Mouse (Mus musculus) hindbrain, embryonic 13.5 days (tissue): Measurements from ENCODE around the gene Gas2l3. TPM values are rescaled to one million over a fixed set of nuclear protein-coding genes. Genes with fewer than 3 reads are reported as not detected.

Experiments
- ATAC-seq: fragments of 200-750 bp; cut with Nextera tagmentation; 2 replicates; pipeline ENCODE4 v1.8.0; 2017; ENCODE audit warnings: moderate TSS enrichment; ENCODE audit not compliant: low FRiP score
- H3K27ac ChIP-seq: fragments of 300-500 bp; sonication (generic); 2 replicates; pipeline ENCODE4 v1.5.1; 2015; ENCODE audit warnings: inconsistent platforms, mild to moderate bottlenecking, moderate library complexity
- H3K27me3 ChIP-seq: fragments of 300-500 bp; sonication (generic); 2 replicates; pipeline ENCODE4 v1.6.1; 2015; ENCODE audit warnings: mild to moderate bottlenecking, inconsistent platforms
- H3K36me3 ChIP-seq: fragments of 300-500 bp; sonication (generic); 2 replicates; pipeline ENCODE4 v1.6.1; 2015; ENCODE audit warnings: mild to moderate bottlenecking, inconsistent platforms
- H3K4me1 ChIP-seq: fragments of 300-500 bp; sonication (generic); replicated peaks from 2 replicates; pipeline ENCODE4 v1.6.1; 2015; ENCODE audit warnings: inconsistent platforms
- H3K4me2 ChIP-seq: fragments of 300-500 bp; sonication (generic); 2 replicates; pipeline ENCODE4 v1.6.1; 2015; ENCODE audit warnings: inconsistent platforms, mild to moderate bottlenecking, moderate library complexity
- H3K4me3 ChIP-seq: fragments of 300-500 bp; sonication (generic); 2 replicates; pipeline ENCODE4 v1.5.1; 2015; ENCODE audit warnings: mild to moderate bottlenecking, inconsistent platforms
- H3K9ac ChIP-seq: fragments of 300-500 bp; sonication (generic); 2 replicates; pipeline ENCODE4 v1.6.1; 2015; ENCODE audit warnings: mild to moderate bottlenecking, inconsistent platforms
- H3K9me3 ChIP-seq: fragments of 300-500 bp; sonication (generic); 2 replicates; pipeline ENCODE4 v1.6.1; 2016; ENCODE audit warnings: inconsistent platforms
- WGBS: fragments of 180-500 bp; shearing (Covaris S2); methylation state at CpG from one replicate; pipeline ENCODE4 v1.1.7; 2015; 5-methylcytosine and 5-hydroxymethylcytosine counted together
- polyA plus RNA-seq: library from polyadenylated mRNA; unstranded; fragments of >200 nt; fragmentation: Nextera tagmentation; extraction: Ambion mirVana; gene quantifications from 2 replicates; pipeline ENCODE4 v1.2.1, GENCODE M21; 2015

Gene Gas2l3
- polyA plus RNA-seq, 1 experiment from 2014 or later = 7.8 TPM

DNA sequence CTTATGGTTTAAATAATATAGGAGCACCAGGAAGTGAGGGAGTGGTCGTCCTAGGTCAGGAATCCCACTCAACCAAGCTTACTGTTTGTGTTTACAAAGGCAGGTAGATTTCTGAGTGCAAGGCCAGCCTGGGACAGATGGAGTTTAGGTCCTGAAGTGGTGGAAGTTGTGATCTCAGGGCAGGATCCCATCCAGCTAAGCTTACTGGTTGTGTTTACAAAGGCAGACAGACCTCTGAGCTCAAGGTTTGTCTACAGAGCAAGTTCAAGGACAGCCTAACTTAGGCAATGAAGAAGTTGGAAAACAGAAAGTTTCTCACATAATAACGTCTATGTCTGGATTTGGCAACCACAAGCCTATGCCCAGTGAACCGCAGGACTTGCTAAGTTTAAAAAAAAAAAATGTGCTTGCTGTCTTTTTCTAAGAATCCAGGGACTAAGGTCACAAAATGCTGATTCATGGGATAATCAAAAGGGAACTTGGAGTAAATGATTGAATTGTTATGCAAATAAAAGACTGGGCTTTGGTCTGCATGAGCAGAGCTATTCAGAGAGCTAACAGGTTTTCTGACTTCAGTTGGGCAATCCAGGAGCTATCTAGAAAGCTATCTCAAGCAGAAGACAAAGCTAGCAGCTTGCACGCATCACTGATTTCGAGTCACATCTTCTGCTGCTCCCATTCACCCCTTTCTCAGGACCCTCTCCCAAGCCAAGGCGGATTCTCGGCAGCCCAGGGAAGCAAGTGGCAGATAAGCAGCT lies 27.0 kb upstream of the Gas2l3 start:
- Histone ChIP-seq H3K9me3 (peaks cover 9% of the 10 kb centered on the region; the same call in 1 of the 2 replicates), H3K4me2 (no peak overlapping the region), H3K9ac (no peak overlapping the region), H3K4me3 (no peak overlapping the region), H3K27me3 (0 out of 2 replicates have a peak, but pooled peaks cover 2% of the 10 kb centered on the region), H3K36me3 (no peaks in the 10 kb centered on the region), H3K27ac (no peak overlapping the region), H3K4me1 (no peaks in the 10 kb centered on the region)
- WGBS = 43% methylated on average over 7 of the region's 7 CpGs
- no peak for ATAC-seq

DNA sequence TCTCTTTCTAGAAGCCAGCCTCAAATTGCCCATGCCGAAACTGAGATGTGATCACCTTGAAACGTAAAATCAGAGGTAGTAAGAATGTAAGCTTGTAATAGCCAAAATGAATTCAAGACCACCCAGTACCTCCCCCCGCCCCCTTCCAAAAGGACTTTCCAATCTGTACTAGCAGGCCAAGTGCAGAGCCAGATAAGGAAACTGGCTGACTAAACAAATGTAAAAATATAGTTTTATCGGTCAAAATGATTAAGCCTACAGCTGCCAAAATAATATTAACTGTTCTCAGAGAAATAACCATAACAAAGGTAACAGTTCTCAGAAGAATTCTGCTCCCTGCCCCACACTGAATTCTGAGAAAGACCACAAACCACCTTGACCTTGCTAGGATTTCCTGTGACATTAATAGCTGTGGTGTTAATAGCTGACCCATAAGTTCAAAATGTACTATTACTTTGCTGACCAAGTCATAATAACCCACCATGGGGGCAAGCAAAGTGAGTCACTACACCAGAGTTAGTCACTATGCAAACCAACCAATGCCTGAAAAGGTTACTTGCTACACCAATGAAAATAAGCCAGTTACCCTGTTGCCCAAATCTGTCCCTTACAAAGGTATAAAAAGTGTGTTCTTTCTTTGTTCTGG lies 21.1 kb upstream of the Gas2l3 start:
- no peaks in the 10 kb centered on the region for H3K4me1 ChIP-seq
- no peaks in the 10 kb centered on the region for H3K36me3 ChIP-seq
- no peak overlapping the region for H3K27ac ChIP-seq
- no peak overlapping the region for H3K4me2 ChIP-seq
- WGBS = 91% methylated on average over 4 of the region's 4 CpGs
- H3K27me3 ChIP-seq = peaks cover 10% of the 10 kb centered on the region; the same call in 1 of the 2 replicates
- ATAC-seq = no peak
- no peak overlapping the region for H3K4me3 ChIP-seq
- H3K9ac ChIP-seq = no peak overlapping the region
- 0 out of 2 replicates have a peak, but pooled peaks cover 3% of the 10 kb centered on the region for H3K9me3 ChIP-seq

DNA sequence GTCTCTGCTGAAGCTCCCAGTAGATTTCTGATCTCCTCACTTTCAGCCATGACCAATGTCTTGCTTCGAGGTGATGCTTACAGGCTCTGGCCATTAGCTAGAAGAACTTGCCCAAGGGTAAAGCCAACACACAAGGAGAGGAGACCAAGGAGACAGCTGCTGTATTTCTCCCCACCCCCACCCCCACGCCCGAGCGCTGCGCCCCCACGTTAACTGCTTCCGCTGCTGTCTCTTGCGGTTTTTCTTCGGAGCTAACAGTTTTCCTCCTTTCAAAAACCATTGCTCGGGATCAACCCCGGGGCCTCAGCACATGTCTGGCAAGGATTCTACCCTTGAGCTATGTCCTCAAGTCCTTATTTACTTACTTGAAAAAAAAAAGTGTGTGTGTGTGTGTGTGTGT lies 19.1 kb upstream of the Gas2l3 start:
- Histone ChIP-seq H3K27ac (no peak overlapping the region), H3K36me3 (no peaks in the 10 kb centered on the region), H3K4me2 (no peak overlapping the region), H3K9ac (no peak overlapping the region), H3K4me1 (no peaks in the 10 kb centered on the region), H3K27me3 (peaks cover 9% of the 10 kb centered on the region; the same call in 1 of the 2 replicates), H3K9me3 (no peaks in the 10 kb centered on the region), H3K4me3 (no peak overlapping the region)
- 81% methylated on average over 11 of the region's 11 CpGs for WGBS
- peak; percentile 28; the same call in 1 of the 2 replicates for ATAC-seq

DNA sequence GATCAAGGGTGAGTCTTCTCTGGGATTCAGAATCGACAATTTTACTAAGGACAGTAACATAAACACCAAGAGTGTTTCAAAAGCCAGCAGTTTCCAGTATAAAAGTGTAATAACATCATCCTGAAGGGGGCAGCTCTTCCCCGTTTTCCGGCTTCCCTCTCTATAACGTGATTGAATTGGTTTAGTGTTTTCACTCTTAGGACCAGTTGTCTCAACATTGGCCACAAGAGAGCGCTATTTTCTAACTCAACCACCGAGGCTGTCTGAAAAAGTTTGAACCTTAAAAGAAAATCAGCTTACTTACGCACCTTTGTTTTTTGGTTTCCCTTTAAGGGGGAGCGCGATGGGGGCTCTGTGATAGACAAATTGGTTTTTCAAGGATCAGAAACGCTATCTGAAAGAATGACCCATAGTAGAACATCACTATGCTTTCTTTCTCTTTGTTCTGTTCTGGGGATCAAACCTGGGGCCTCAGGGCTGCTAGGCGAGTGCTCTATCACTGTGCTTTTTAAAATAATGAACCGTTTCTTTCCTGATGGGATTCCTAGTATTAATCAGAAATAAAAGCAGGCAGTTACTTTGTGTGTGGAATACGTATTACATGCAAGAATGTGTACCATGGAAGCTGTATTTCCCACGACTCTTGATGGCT lies 18.2 kb upstream of the Gas2l3 start:
- H3K36me3 ChIP-seq = no peaks in the 10 kb centered on the region
- H3K4me1 ChIP-seq = no peaks in the 10 kb centered on the region
- H3K4me2 ChIP-seq = no peak overlapping the region
- H3K9me3 ChIP-seq = no peaks in the 10 kb centered on the region
- H3K27me3 ChIP-seq = peaks cover 12% of the 10 kb centered on the region; the same call in 1 of the 2 replicates
- ATAC-seq = peak; percentile 81
- H3K27ac ChIP-seq = no peak overlapping the region
- 20% methylated on average over 14 of the region's 14 CpGs for WGBS
- H3K4me3 ChIP-seq = no peak overlapping the region
- H3K9ac ChIP-seq = no peak overlapping the region

- no peaks in the 10 kb centered on the region for H3K9me3 ChIP-seq
- ATAC-seq = no peak
- no peak overlapping the region for H3K4me2 ChIP-seq
- no peaks in the 10 kb centered on the region for H3K36me3 ChIP-seq
- no peaks in the 10 kb centered on the region for H3K4me1 ChIP-seq
- no peak overlapping the region for H3K27ac ChIP-seq
- no peak overlapping the region for H3K4me3 ChIP-seq
- no peak overlapping the region for H3K9ac ChIP-seq
- 66% methylated on average over 11 of the region's 11 CpGs for WGBS
- H3K27me3 ChIP-seq = peaks cover 12% of the 10 kb centered on the region; the same call in 1 of the 2 replicates
Measured at GRCm38 (mm10) chr10:89460972-89461371, 17.2 kb upstream of the Gas2l3 start.

DNA sequence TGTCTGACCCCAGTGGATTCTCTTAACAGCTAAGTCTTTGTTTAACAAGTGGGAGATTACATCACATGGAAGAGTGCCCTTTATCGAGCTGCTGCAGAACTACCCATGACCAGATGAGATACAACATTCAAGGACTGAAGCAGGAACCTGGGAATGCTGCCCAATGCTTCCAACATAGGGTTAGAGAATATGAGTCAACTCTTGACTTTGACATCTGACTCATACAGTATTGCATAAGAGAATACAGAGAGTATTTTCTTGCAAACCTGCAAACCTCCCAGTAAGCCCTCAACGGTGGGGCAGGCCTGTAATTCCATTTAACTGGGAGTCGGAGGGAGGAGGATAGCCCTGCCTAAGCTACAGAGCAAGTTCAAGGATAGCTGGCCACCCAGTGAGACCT lies 15.0 kb upstream of the Gas2l3 start:
- ATAC-seq = no peak
- WGBS = 85% methylated on average over 3 of the region's 3 CpGs
- no peaks in the 10 kb centered on the region for H3K9me3 ChIP-seq
- H3K36me3 ChIP-seq = no peaks in the 10 kb centered on the region
- no peak overlapping the region for H3K4me3 ChIP-seq
- H3K4me1 ChIP-seq = no peaks in the 10 kb centered on the region
- no peak overlapping the region for H3K9ac ChIP-seq
- peaks cover 10% of the 10 kb centered on the region; the same call in 1 of the 2 replicates for H3K27me3 ChIP-seq
- H3K27ac ChIP-seq = no peak overlapping the region
- no peak overlapping the region for H3K4me2 ChIP-seq

GRCm38 (mm10) chr10:89453794-89454193 lies 10.0 kb upstream of the Gas2l3 start:
- Histone ChIP-seq H3K9me3 (no peaks in the 10 kb centered on the region), H3K27ac (no peak overlapping the region), H3K4me2 (no peak overlapping the region), H3K4me3 (no peak overlapping the region), H3K9ac (no peak overlapping the region), H3K27me3 (0 out of 2 replicates have a peak, but pooled peaks cover 12% of the 10 kb centered on the region), H3K36me3 (no peaks in the 10 kb centered on the region), H3K4me1 (no peaks in the 10 kb centered on the region)
- no peak for ATAC-seq
- WGBS = 89% methylated on average over 3 of the region's 3 CpGs

DNA sequence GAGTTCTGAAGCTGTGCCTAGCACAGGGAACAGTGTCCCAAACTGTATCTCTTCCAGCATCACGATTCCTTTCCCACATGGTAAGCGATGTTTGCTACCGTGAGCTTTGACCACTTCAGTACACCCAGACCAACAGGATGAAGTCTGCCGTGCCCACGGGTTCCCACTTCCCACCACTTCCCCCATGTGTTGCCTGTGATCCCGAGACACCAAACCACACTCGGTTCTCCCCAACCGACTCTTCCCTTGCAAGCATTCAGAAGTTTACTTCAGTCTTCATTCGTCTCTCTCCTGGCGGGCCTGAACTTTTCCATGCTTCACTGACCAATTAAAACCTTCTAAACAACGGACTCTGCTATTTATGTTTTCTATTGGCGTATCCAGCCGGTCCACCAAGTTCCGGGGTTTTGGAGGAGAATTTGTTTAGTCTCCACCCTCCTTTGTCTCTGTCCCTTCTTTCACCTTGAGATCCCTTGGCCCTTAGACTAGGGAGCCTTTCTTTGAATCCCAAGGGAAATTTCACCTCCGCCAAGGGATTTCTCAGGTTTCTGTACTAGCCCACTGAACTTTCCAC lies 9.4 kb upstream of the Gas2l3 start:
- 77% methylated on average over 15 of the region's 15 CpGs for WGBS
- Histone ChIP-seq H3K9ac (no peak overlapping the region), H3K9me3 (no peaks in the 10 kb centered on the region), H3K27me3 (0 out of 2 replicates have a peak, but pooled peaks cover 12% of the 10 kb centered on the region), H3K4me1 (no peaks in the 10 kb centered on the region), H3K4me3 (no peak overlapping the region), H3K27ac (no peak overlapping the region), H3K36me3 (no peaks in the 10 kb centered on the region), H3K4me2 (no peak overlapping the region)
- no peak for ATAC-seq

DNA sequence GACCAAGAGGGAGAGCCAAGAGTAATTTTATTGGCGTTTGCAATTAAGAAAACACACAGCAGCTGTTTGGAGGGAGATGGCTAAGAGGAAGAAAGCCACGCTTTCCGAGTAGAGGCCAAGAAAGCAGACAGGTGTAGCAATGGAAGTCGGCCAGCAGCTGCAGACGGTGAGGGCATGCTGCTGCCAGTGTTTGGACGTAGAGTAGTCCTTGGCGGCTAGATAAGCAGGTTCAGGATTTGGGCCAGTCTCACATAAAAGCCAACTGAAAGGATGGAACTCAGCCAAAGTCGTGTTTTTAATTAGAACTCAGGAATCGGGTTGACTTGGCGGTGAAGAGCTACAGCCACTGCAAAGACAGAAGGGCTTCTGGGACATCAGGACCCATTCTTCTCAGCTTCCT lies 6.6 kb upstream of the Gas2l3 start:
- Histone ChIP-seq H3K36me3 (no peaks in the 10 kb centered on the region), H3K9me3 (no peaks in the 10 kb centered on the region), H3K9ac (no peak overlapping the region), H3K4me2 (no peak overlapping the region), H3K4me3 (no peak overlapping the region), H3K27ac (no peak overlapping the region), H3K27me3 (peaks cover 16% of the 10 kb centered on the region), H3K4me1 (no peaks in the 10 kb centered on the region)
- WGBS = 78% methylated on average over 10 of the region's 10 CpGs
- ATAC-seq = no peak

GRCm38 (mm10) chr10:89444381-89444780 lies 614 bp upstream of the Gas2l3 start:
- H3K9me3 ChIP-seq = no peaks in the 10 kb centered on the region
- H3K27ac ChIP-seq = no peak overlapping the region
- 46% methylated on average over 3 of the region's 3 CpGs for WGBS
- H3K36me3 ChIP-seq = no peaks in the 10 kb centered on the region
- H3K9ac ChIP-seq = peak overlapping the region; percentile 73; the same call in 1 of the 2 replicates
- peaks cover 55% of the 10 kb centered on the region for H3K27me3 ChIP-seq
- H3K4me3 ChIP-seq = peak overlapping the region; percentile 65
- H3K4me2 ChIP-seq = peak overlapping the region; percentile 93
- peaks cover 15% of the 10 kb centered on the region for H3K4me1 ChIP-seq
- no peak for ATAC-seq

GRCm38 (mm10) chr10:89443115-89443622 lies 598 bp downstream of the Gas2l3 start:
- ATAC-seq = peak; percentile 21; the same call in 1 of the 2 replicates
- Histone ChIP-seq H3K27me3 (peaks cover 62% of the 10 kb centered on the region), H3K4me1 (peaks cover 15% of the 10 kb centered on the region), H3K27ac (peak overlapping the region; percentile 75; the same call in 1 of the 2 replicates), H3K9ac (peak overlapping the region; percentile 73), H3K4me2 (peak overlapping the region; percentile 93), H3K9me3 (no peaks in the 10 kb centered on the region), H3K36me3 (no peaks in the 10 kb centered on the region), H3K4me3 (peak overlapping the region; percentile 65)
- under 1% methylated on average over 17 of the region's 17 CpGs for WGBS

DNA sequence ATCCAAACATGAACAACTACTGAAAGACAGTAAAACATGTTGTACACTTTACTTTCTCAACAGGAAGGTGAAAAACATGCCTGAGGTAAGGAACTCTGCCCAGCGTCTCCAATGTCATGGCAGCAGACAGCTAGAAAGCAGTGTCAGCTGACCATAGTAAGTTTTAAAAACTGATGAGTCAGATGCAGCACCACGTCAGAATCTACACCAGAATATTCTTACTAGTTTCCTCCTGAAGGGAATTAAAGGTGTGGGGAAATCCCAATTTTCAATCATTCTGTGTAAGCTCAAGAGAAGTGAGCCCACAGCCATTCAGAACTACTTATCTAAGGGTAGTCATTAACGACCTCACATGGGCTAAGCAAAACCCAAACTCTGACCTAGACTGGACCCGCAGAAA lies 1.1 kb downstream of the Gas2l3 start:
- H3K9ac ChIP-seq = peak overlapping the region; percentile 73
- WGBS = 34% methylated on average over 4 of the region's 4 CpGs
- no peak overlapping the region for H3K27ac ChIP-seq
- H3K4me2 ChIP-seq = peak overlapping the region; percentile 93
- H3K4me3 ChIP-seq = peak overlapping the region; percentile 65
- no peaks in the 10 kb centered on the region for H3K9me3 ChIP-seq
- H3K27me3 ChIP-seq = peaks cover 67% of the 10 kb centered on the region
- ATAC-seq = no peak
- H3K36me3 ChIP-seq = no peaks in the 10 kb centered on the region
- H3K4me1 ChIP-seq = peaks cover 15% of the 10 kb centered on the region
